Mouse (Mus musculus): ENCODE measurements around the gene Cdh20.

GRCm38 (mm10) chr1:104746816-104747215 lies 21.5 kb upstream of the Cdh20 start:
- TF ChIP-seq CTCF (IDR thresholded peaks at IDR 0.05; ENCODE audit: borderline replicate concordance, insufficient read depth, low read length), result no peak
- TF ChIP-seq POLR2A (IDR thresholded peaks at IDR 0.05; ENCODE audit: low read depth, low read length), result no peak

All from embryonic fibroblast, embryonic 13.5 days (primary cell).